Mouse (Mus musculus): ENCODE measurements around the gene Sycp2l. TPM values are rescaled to one million over a fixed set of nuclear protein-coding genes. Genes with fewer than 3 reads are reported as not detected.

Sycp2l gene
- polyA plus RNA-seq, 1 experiment from 2014 or later, result not detected

DNA sequence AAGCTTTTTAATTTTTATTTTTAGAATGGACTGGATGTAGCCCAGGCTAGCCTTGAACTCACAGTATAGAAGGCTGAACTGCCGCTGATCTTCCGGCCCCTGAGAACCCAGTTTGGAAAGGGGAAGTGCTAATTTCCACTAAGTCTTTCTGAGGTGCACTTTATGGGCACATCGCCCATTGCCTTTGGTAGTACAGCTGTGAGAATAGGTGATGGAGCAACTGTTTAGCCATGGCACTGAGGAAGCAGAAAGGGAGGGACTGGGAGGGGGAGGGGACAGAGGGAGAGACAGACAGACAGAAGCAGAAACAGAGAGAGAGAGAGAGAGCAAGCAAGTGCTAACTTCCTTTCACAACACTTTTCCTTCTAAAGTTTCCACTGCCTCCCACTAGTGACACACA, 29.6 kb upstream of the Sycp2l start:
- no peak overlapping the region for H3K4me3 ChIP-seq (ENCODE audit: low read length)
- no peaks in the 10 kb centered on the region for H3K4me1 ChIP-seq (ENCODE audit: control insufficient read depth, insufficient read depth, low read length)
- H3K9ac ChIP-seq (ENCODE audit: low read depth, low read length), result no peak overlapping the region
- 78% methylated on average over 3 of the region's 3 CpGs for WGBS
- ATAC-seq (ENCODE audit: low FRiP score, low TSS enrichment), result no peak
- H3K36me3 ChIP-seq (ENCODE audit: control insufficient read depth, insufficient read depth, low read length), result no peaks in the 10 kb centered on the region
- H3K27me3 ChIP-seq (ENCODE audit: control insufficient read depth, insufficient read depth, low read length), result no peaks in the 10 kb centered on the region
- no peaks in the 10 kb centered on the region for H3K9me3 ChIP-seq (ENCODE audit: control insufficient read depth, low read length)
- no peak overlapping the region for H3K4me2 ChIP-seq (replicated peaks; ENCODE audit: low read depth, low read length)
- no peak overlapping the region for H3K27ac ChIP-seq (ENCODE audit: low read depth, low read length)

DNA sequence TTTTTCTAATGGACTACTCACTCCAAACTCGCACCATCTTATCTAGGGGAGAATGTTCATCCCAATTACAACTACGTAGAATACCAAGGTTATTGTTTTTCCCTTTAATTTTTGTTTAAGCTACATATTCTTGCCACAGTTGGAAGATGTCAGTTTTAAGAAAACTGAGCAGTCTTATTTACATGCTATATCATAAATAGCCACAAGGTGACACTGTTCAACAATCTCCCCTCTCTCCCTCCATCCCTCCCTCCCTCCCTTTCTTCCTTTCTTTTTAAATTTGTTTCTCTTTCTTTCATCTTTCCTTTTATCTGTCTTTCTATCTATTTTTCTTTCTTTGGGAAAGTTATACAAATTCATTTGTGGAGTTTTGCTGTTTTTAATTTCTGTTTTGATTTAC, 29.0 kb upstream of the Sycp2l start:
- Histone ChIP-seq H3K27me3 (ENCODE audit: control insufficient read depth, insufficient read depth, low read length) (no peaks in the 10 kb centered on the region), H3K4me3 (ENCODE audit: low read length) (no peak overlapping the region), H3K27ac (ENCODE audit: low read depth, low read length) (no peak overlapping the region), H3K9ac (ENCODE audit: low read depth, low read length) (no peak overlapping the region), H3K9me3 (ENCODE audit: control insufficient read depth, low read length) (no peaks in the 10 kb centered on the region), H3K36me3 (ENCODE audit: control insufficient read depth, insufficient read depth, low read length) (no peaks in the 10 kb centered on the region), H3K4me1 (ENCODE audit: control insufficient read depth, insufficient read depth, low read length) (no peaks in the 10 kb centered on the region), H3K4me2 (replicated peaks; ENCODE audit: low read depth, low read length) (no peak overlapping the region)
- 16% methylated on average over 2 of the region's 2 CpGs for WGBS
- ATAC-seq (ENCODE audit: low FRiP score, low TSS enrichment), result no peak

DNA sequence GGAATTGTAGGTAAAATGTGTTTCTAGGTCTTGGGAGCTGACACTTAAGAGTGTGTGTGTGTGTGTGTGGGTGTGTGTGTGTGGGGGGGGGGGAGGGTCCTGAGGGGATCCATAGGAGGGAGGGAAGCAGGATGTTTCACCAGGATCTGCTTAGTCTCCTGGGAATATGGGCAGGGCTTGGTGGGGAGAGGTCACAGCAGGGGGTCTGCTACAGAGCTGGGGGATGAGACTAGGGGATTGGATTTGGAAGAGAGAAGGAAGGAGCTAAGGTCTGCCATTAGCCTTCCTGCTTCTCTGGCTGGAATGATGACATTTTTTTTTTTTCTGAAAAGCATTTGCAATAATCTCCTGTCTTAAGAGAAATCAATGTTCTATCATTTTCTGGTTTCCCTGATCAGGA, 25.4 kb upstream of the Sycp2l start:
- H3K4me2 ChIP-seq (replicated peaks; ENCODE audit: low read depth, low read length), result no peak overlapping the region
- no peaks in the 10 kb centered on the region for H3K27me3 ChIP-seq (ENCODE audit: control insufficient read depth, insufficient read depth, low read length)
- H3K36me3 ChIP-seq (ENCODE audit: control insufficient read depth, insufficient read depth, low read length), result no peaks in the 10 kb centered on the region
- H3K9ac ChIP-seq (ENCODE audit: low read depth, low read length), result no peak overlapping the region
- H3K27ac ChIP-seq (ENCODE audit: low read depth, low read length), result no peak overlapping the region
- no peak overlapping the region for H3K4me3 ChIP-seq (ENCODE audit: low read length)
- no peak for ATAC-seq (ENCODE audit: low FRiP score, low TSS enrichment)
- H3K9me3 ChIP-seq (ENCODE audit: control insufficient read depth, low read length), result no peaks in the 10 kb centered on the region
- 0 out of 2 replicates have a peak, but pooled peaks cover 3% of the 10 kb centered on the region for H3K4me1 ChIP-seq (ENCODE audit: control insufficient read depth, insufficient read depth, low read length)

DNA sequence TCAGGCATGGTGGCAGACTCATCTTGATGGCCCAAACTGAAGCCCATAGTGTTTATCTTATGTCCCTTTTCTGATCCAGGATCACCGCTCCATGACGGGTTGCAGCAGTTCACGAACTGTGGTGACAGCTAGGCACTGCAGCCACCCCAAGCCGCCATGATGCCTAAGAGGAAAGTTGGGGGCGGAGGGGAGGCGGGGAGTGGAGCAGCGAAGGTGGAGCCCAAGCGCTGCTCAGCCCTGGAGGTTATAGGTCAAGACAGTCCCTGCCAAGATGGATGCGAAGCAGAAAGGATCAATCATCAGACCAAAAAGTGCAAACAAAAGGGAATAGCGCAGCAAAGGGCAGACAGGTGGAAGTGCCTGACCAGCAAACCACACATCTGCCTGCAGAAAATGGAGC, 22.8 kb upstream of the Sycp2l start:
- H3K9ac ChIP-seq (ENCODE audit: low read depth, low read length), result no peak overlapping the region
- H3K27me3 ChIP-seq (ENCODE audit: control insufficient read depth, insufficient read depth, low read length), result no peaks in the 10 kb centered on the region
- H3K4me2 ChIP-seq (replicated peaks; ENCODE audit: low read depth, low read length), result no peak overlapping the region
- 0 out of 2 replicates have a peak, but pooled peaks cover 3% of the 10 kb centered on the region for H3K4me1 ChIP-seq (ENCODE audit: control insufficient read depth, insufficient read depth, low read length)
- ATAC-seq (ENCODE audit: low FRiP score, low TSS enrichment), result no peak
- no peak overlapping the region for H3K27ac ChIP-seq (ENCODE audit: low read depth, low read length)
- H3K4me3 ChIP-seq (ENCODE audit: low read length), result no peak overlapping the region
- H3K9me3 ChIP-seq (ENCODE audit: control insufficient read depth, low read length), result no peaks in the 10 kb centered on the region
- 38% methylated on average over 10 of the region's 10 CpGs for WGBS
- no peaks in the 10 kb centered on the region for H3K36me3 ChIP-seq (ENCODE audit: control insufficient read depth, insufficient read depth, low read length)

DNA sequence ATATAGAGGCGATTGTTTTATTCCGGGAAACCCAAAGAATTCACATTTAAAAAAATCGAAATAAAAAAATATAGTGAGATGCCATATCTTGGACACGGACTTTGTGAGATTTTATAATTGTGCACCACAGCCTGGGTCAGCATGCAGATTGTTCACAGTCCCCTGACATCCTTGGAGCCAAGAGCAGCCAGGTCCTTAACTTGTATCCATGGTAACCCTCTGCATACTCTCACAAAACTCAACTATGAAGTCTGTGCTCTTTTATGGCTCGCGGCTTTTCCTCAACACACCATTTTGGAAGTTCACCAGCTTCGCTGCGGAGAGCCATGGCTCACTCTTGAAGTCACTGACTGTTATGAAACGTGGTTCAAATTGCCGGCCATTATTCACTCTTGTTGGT, 19.9 kb upstream of the Sycp2l start:
- Histone ChIP-seq H3K4me3 (ENCODE audit: low read length) (no peak overlapping the region), H3K9me3 (ENCODE audit: control insufficient read depth, low read length) (no peaks in the 10 kb centered on the region), H3K4me1 (ENCODE audit: control insufficient read depth, insufficient read depth, low read length) (0 out of 2 replicates have a peak, but pooled peaks cover 3% of the 10 kb centered on the region), H3K27ac (ENCODE audit: low read depth, low read length) (no peak overlapping the region), H3K36me3 (ENCODE audit: control insufficient read depth, insufficient read depth, low read length) (no peaks in the 10 kb centered on the region), H3K4me2 (replicated peaks; ENCODE audit: low read depth, low read length) (no peak overlapping the region), H3K27me3 (ENCODE audit: control insufficient read depth, insufficient read depth, low read length) (no peaks in the 10 kb centered on the region), H3K9ac (ENCODE audit: low read depth, low read length) (no peak overlapping the region)
- 85% methylated on average over 10 of the region's 10 CpGs for WGBS
- ATAC-seq (ENCODE audit: low FRiP score, low TSS enrichment), result no peak

DNA sequence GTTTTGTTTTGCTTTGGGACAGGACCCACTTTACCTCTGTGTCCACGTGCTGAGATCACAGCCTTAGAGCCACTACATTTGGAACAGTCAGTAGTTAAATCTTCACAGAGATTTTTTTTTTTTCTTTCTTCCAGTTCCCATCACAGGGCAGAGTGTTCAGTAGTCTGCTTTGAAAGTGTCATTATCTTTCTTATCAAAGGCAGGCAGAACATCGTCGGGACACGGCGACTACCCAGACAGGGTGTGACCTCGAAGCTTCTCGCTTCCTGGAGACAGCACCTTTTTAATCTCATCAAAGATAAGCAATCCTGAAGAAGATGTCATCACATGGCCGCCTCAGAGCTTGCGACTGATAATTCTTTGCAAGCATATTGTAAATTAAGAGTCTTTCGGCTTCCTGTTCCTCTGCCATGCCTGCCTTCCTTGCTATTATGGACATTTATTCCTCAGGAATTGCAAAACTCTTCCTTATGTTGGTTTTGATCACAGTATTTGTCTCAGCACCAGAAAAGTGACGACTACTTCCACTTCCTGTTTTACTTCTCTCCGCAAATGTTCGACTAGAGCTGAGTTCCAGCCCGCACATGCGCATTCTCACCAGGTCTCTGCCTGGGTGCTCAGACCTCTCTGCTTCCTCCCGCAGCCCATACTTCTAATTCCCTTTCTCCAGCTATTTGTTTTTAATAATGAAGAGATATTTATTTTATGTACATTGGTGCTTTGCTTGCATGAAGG, 16.6 kb upstream of the Sycp2l start:
- Histone ChIP-seq H3K4me3 (ENCODE audit: low read length) (no peak overlapping the region), H3K9me3 (ENCODE audit: control insufficient read depth, low read length) (no peaks in the 10 kb centered on the region), H3K9ac (ENCODE audit: low read depth, low read length) (no peak overlapping the region), H3K36me3 (ENCODE audit: control insufficient read depth, insufficient read depth, low read length) (no peaks in the 10 kb centered on the region), H3K4me2 (replicated peaks; ENCODE audit: low read depth, low read length) (no peak overlapping the region), H3K4me1 (ENCODE audit: control insufficient read depth, insufficient read depth, low read length) (0 out of 2 replicates have a peak, but pooled peaks cover 3% of the 10 kb centered on the region), H3K27me3 (ENCODE audit: control insufficient read depth, insufficient read depth, low read length) (no peaks in the 10 kb centered on the region), H3K27ac (ENCODE audit: low read depth, low read length) (no peak overlapping the region)
- 79% methylated on average over 16 of the region's 16 CpGs for WGBS
- no peak for ATAC-seq (ENCODE audit: low FRiP score, low TSS enrichment)

DNA sequence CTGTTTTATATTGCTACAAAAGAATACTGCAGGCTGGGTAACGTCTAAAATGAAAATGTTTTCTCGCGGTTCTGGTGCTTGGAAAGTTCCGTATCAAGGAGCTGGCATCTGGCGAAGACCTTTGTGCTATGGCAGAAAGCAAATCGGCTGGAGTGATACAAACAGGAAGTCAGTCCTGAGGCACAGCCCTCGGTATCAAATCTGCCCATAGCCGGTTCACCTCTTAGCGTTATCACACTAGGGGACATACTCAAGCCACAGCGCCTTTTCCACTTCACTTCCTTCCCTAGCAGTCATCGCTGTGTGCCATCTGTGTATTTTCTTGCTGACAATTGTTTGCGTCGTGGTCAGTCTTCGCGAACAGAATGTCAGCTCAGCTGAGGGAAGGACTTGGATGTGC, 15.8 kb upstream of the Sycp2l start:
- H3K27ac ChIP-seq (ENCODE audit: low read depth, low read length), result no peak overlapping the region
- H3K4me3 ChIP-seq (ENCODE audit: low read length), result no peak overlapping the region
- no peaks in the 10 kb centered on the region for H3K36me3 ChIP-seq (ENCODE audit: control insufficient read depth, insufficient read depth, low read length)
- no peaks in the 10 kb centered on the region for H3K4me1 ChIP-seq (ENCODE audit: control insufficient read depth, insufficient read depth, low read length)
- no peak for ATAC-seq (ENCODE audit: low FRiP score, low TSS enrichment)
- no peaks in the 10 kb centered on the region for H3K27me3 ChIP-seq (ENCODE audit: control insufficient read depth, insufficient read depth, low read length)
- 87% methylated on average over 15 of the region's 15 CpGs for WGBS
- H3K9ac ChIP-seq (ENCODE audit: low read depth, low read length), result no peak overlapping the region
- H3K4me2 ChIP-seq (replicated peaks; ENCODE audit: low read depth, low read length), result no peak overlapping the region
- H3K9me3 ChIP-seq (ENCODE audit: control insufficient read depth, low read length), result no peaks in the 10 kb centered on the region

DNA sequence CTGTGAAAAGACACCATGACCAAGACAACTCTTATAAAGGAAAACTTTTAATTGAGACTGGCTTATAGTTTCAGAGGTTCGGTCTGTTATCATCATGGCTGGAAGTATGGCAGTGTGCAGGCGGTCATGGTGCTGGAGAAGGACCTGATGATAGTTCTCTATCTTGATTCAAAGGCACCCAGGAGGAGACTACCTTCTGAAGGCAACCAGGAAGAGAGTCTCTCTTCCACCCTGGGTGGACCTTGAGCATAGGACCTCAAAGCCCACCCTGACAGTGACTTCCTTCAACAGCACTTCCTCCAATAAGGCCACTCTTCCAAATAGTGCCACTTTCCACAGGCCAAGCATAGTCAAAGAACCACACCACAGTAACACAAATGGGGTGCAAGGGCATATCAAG, 14.1 kb upstream of the Sycp2l start:
- Histone ChIP-seq H3K4me1 (ENCODE audit: control insufficient read depth, insufficient read depth, low read length) (no peaks in the 10 kb centered on the region), H3K36me3 (ENCODE audit: control insufficient read depth, insufficient read depth, low read length) (no peaks in the 10 kb centered on the region), H3K4me3 (ENCODE audit: low read length) (no peak overlapping the region), H3K9me3 (ENCODE audit: control insufficient read depth, low read length) (no peaks in the 10 kb centered on the region), H3K4me2 (replicated peaks; ENCODE audit: low read depth, low read length) (no peak overlapping the region), H3K9ac (ENCODE audit: low read depth, low read length) (no peak overlapping the region), H3K27ac (ENCODE audit: low read depth, low read length) (no peak overlapping the region), H3K27me3 (ENCODE audit: control insufficient read depth, insufficient read depth, low read length) (no peaks in the 10 kb centered on the region)
- WGBS, result 95% methylated on average over 2 of the region's 2 CpGs
- ATAC-seq (ENCODE audit: low FRiP score, low TSS enrichment), result no peak

DNA sequence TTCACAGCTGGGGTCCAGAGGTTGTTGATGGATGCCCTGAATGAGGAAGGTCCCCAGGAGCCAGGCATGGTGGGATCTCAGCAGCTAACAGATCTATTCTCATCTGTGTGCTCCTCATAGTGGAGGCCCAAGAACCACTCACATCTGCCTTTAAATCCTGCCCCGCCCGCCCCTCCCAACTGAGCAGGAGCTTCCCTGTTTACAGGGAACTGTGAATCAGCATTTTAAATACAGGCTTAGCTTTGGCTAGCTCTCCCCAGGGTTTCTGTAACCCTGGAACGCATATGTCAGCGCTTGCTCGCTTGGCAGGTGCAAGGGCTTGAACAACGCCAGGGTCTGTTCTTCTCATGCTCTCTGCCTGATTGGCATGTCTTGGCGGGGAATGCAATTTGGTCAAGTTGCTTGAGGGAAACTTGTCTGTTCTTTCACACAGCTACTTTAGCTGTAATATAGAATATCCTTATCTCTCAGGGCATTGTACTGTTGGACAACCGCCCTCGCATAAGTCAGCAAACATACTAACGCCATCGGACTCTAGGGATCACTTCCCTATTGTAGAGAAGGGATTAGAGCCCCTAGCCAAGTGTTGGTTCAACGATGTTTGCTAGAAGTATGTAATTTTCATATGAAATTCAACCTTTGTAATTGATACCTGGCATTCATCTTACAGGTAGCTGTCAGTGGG, 10.1 kb upstream of the Sycp2l start:
- ATAC-seq (ENCODE audit: low FRiP score, low TSS enrichment), result no peak
- Histone ChIP-seq H3K9me3 (ENCODE audit: control insufficient read depth, low read length) (no peaks in the 10 kb centered on the region), H3K27me3 (ENCODE audit: control insufficient read depth, insufficient read depth, low read length) (no peaks in the 10 kb centered on the region), H3K4me1 (ENCODE audit: control insufficient read depth, insufficient read depth, low read length) (no peaks in the 10 kb centered on the region), H3K9ac (ENCODE audit: low read depth, low read length) (no peak overlapping the region), H3K36me3 (ENCODE audit: control insufficient read depth, insufficient read depth, low read length) (no peaks in the 10 kb centered on the region), H3K4me2 (replicated peaks; ENCODE audit: low read depth, low read length) (no peak overlapping the region), H3K27ac (ENCODE audit: low read depth, low read length) (no peak overlapping the region), H3K4me3 (ENCODE audit: low read length) (no peak overlapping the region)
- WGBS, result 81% methylated on average over 12 of the region's 12 CpGs
